Mouse (Mus musculus): ENCODE data around the gene Fam71e1. TPM values are rescaled to one million over a fixed set of nuclear protein-coding genes. Genes with fewer than 3 reads are reported as not detected.
A peak's percentile ranks its signal among the peaks of the same experiment; 100 is the strongest.

The Fam71e1 gene
- total and polyA plus RNA-seq, 2 experiments from 2014 or later = 3.2 to 11.4 TPM

GRCm38 (mm10) chr7:44534656-44535441 is 38.5 kb downstream of the Fam71e1 start:
- 90% methylated on average over 19 of the region's 19 CpGs for WGBS
- H3K9me3 ChIP-seq (replicated peaks; ENCODE audit: control insufficient read depth, low read length) = no peaks in the 10 kb centered on the region
- DNase-seq (ENCODE audit: low spot score) = no peak
- no peak for TF ChIP-seq EP300 (IDR thresholded peaks at IDR 0.05; ENCODE audit: low read depth)
- TF ChIP-seq CTCF (IDR thresholded peaks at IDR 0.05; ENCODE audit: low read depth) = no peak
- H3K27ac ChIP-seq (ENCODE audit: low read depth) = no peak overlapping the region
- no peak for ATAC-seq (ENCODE audit: insufficient read depth, low read depth)
- H3K27me3 ChIP-seq (ENCODE audit: control insufficient read depth, insufficient read depth, low read length) = no peaks in the 10 kb centered on the region
- H3K4me3 ChIP-seq (ENCODE audit: low read depth, low read length) = no peak overlapping the region
- H3K4me1 ChIP-seq (ENCODE audit: control insufficient read depth, insufficient read depth) = 0 out of 2 replicates have a peak, but pooled peaks cover 3% of the 10 kb centered on the region
- H3K9ac ChIP-seq (replicated peaks; ENCODE audit: low read depth, low read length) = no peak overlapping the region
- peaks cover 42% of the 10 kb centered on the region for H3K36me3 ChIP-seq (replicated peaks; ENCODE audit: control insufficient read depth, insufficient read depth, low read length)
- no peak overlapping the region for H3K4me2 ChIP-seq (ENCODE audit: low read depth, low read length)

- 87% methylated on average over 27 of the region's 27 CpGs for WGBS
- no peaks in the 10 kb centered on the region for H3K9me3 ChIP-seq (replicated peaks; ENCODE audit: control insufficient read depth, low read length)
- no peak overlapping the region for H3K4me2 ChIP-seq (ENCODE audit: low read depth, low read length)
- no peak overlapping the region for H3K27ac ChIP-seq (ENCODE audit: low read depth)
- DNase-seq (ENCODE audit: low spot score) (no peak), ATAC-seq (ENCODE audit: insufficient read depth, low read depth) (no peak)
- TF ChIP-seq EP300 (IDR thresholded peaks at IDR 0.05; ENCODE audit: low read depth) (no peak), CTCF (IDR thresholded peaks at IDR 0.05; ENCODE audit: low read depth) (no peak)
- H3K9ac ChIP-seq (replicated peaks; ENCODE audit: low read depth, low read length) = no peak overlapping the region
- no peaks in the 10 kb centered on the region for H3K27me3 ChIP-seq (ENCODE audit: control insufficient read depth, insufficient read depth, low read length)
- H3K4me3 ChIP-seq (ENCODE audit: low read depth, low read length) = no peak overlapping the region
- H3K4me1 ChIP-seq (ENCODE audit: control insufficient read depth, insufficient read depth) = 0 out of 2 replicates have a peak, but pooled peaks cover 3% of the 10 kb centered on the region
- H3K36me3 ChIP-seq (replicated peaks; ENCODE audit: control insufficient read depth, insufficient read depth, low read length) = peaks cover 53% of the 10 kb centered on the region
Observed at GRCm38 (mm10) chr7:44535657-44536589, 39.5 kb downstream of the Fam71e1 start.

GRCm38 (mm10) chr7:44536590-44536968 is 40.2 kb downstream of the Fam71e1 start:
- Histone ChIP-seq H3K27ac (ENCODE audit: low read depth) (no peak overlapping the region), H3K4me2 (ENCODE audit: low read depth, low read length) (no peak overlapping the region), H3K36me3 (replicated peaks; ENCODE audit: control insufficient read depth, insufficient read depth, low read length) (peaks cover 60% of the 10 kb centered on the region), H3K9me3 (replicated peaks; ENCODE audit: control insufficient read depth, low read length) (no peaks in the 10 kb centered on the region), H3K4me1 (ENCODE audit: control insufficient read depth, insufficient read depth) (0 out of 2 replicates have a peak, but pooled peaks cover 3% of the 10 kb centered on the region), H3K27me3 (ENCODE audit: control insufficient read depth, insufficient read depth, low read length) (no peaks in the 10 kb centered on the region), H3K9ac (replicated peaks; ENCODE audit: low read depth, low read length) (no peak overlapping the region), H3K4me3 (ENCODE audit: low read depth, low read length) (no peak overlapping the region)
- 44% methylated on average over 6 of the region's 6 CpGs for WGBS
- no peak for TF ChIP-seq EP300 (IDR thresholded peaks at IDR 0.05; ENCODE audit: low read depth)
- TF ChIP-seq CTCF (IDR thresholded peaks at IDR 0.05; ENCODE audit: low read depth) = no peak
- ATAC-seq (ENCODE audit: insufficient read depth, low read depth) (peak; percentile 24; the same call in 1 of the 2 replicates), DNase-seq (ENCODE audit: low spot score) (peak; percentile 27)

GRCm38 (mm10) chr7:44537009-44537408 is 40.6 kb downstream of the Fam71e1 start:
- Histone ChIP-seq H3K9ac (replicated peaks; ENCODE audit: low read depth, low read length) (no peak overlapping the region), H3K36me3 (replicated peaks; ENCODE audit: control insufficient read depth, insufficient read depth, low read length) (peaks cover 63% of the 10 kb centered on the region), H3K27ac (ENCODE audit: low read depth) (no peak overlapping the region), H3K4me3 (ENCODE audit: low read depth, low read length) (no peak overlapping the region), H3K9me3 (replicated peaks; ENCODE audit: control insufficient read depth, low read length) (no peaks in the 10 kb centered on the region), H3K27me3 (ENCODE audit: control insufficient read depth, insufficient read depth, low read length) (no peaks in the 10 kb centered on the region), H3K4me1 (ENCODE audit: control insufficient read depth, insufficient read depth) (0 out of 2 replicates have a peak, but pooled peaks cover 3% of the 10 kb centered on the region), H3K4me2 (ENCODE audit: low read depth, low read length) (no peak overlapping the region)
- no peak for DNase-seq (ENCODE audit: low spot score)
- 47% methylated on average over 7 of the region's 7 CpGs for WGBS
- TF ChIP-seq EP300 (IDR thresholded peaks at IDR 0.05; ENCODE audit: low read depth) (no peak), CTCF (IDR thresholded peaks at IDR 0.05; ENCODE audit: low read depth) (no peak)
- no peak for ATAC-seq (ENCODE audit: insufficient read depth, low read depth)

- H3K4me2 ChIP-seq (ENCODE audit: low read depth, low read length) = no peak overlapping the region
- no peak overlapping the region for H3K27ac ChIP-seq (ENCODE audit: low read depth)
- TF ChIP-seq EP300 (IDR thresholded peaks at IDR 0.05; ENCODE audit: low read depth) (no peak), CTCF (IDR thresholded peaks at IDR 0.05; ENCODE audit: low read depth) (no peak)
- H3K9ac ChIP-seq (replicated peaks; ENCODE audit: low read depth, low read length) = no peak overlapping the region
- no peak overlapping the region for H3K4me3 ChIP-seq (ENCODE audit: low read depth, low read length)
- WGBS = 87% methylated on average over 13 of the region's 13 CpGs
- H3K27me3 ChIP-seq (ENCODE audit: control insufficient read depth, insufficient read depth, low read length) = no peaks in the 10 kb centered on the region
- H3K9me3 ChIP-seq (replicated peaks; ENCODE audit: control insufficient read depth, low read length) = no peaks in the 10 kb centered on the region
- ATAC-seq (ENCODE audit: insufficient read depth, low read depth) (no peak), DNase-seq (ENCODE audit: low spot score) (no peak)
- H3K4me1 ChIP-seq (ENCODE audit: control insufficient read depth, insufficient read depth) = 0 out of 2 replicates have a peak, but pooled peaks cover 3% of the 10 kb centered on the region
- peaks cover 66% of the 10 kb centered on the region for H3K36me3 ChIP-seq (replicated peaks; ENCODE audit: control insufficient read depth, insufficient read depth, low read length)
Observed at GRCm38 (mm10) chr7:44537496-44537895, 41.1 kb downstream of the Fam71e1 start.
